Mouse (Mus musculus) lung, embryonic 14.5 days (tissue): ENCODE measurements around the gene Nfkbib. TPM values are rescaled to one million over a fixed set of nuclear protein-coding genes. Genes with fewer than 3 reads are reported as not detected.

Experiments
- ATAC-seq: fragments of 200-750 bp; cut with Nextera tagmentation; 2 replicates; pipeline ENCODE4 v1.8.0; 2017; ENCODE audit warnings: mild to moderate bottlenecking, moderate TSS enrichment, moderate library complexity; ENCODE audit not compliant: insufficient read depth
- DNase-seq: peaks from one replicate; pipeline ENCODE4 v3.0.0-alpha.2; 2015
- H3K27ac ChIP-seq: fragments of 300-500 bp; sonication (generic); 2 replicates; pipeline ENCODE4 v1.5.1; 2014; ENCODE audit warnings: low read depth, mild to moderate bottlenecking, moderate library complexity
- H3K27me3 ChIP-seq: fragments of 300-500 bp; sonication (generic); 2 replicates; pipeline ENCODE4 v1.6.1; 2014; ENCODE audit warnings: low read length, control low read depth; ENCODE audit not compliant: insufficient read depth
- H3K36me3 ChIP-seq: fragments of 300-500 bp; sonication (generic); 2 replicates; pipeline ENCODE4 v1.6.1; 2014; ENCODE audit warnings: control low read depth; ENCODE audit not compliant: insufficient read depth
- H3K4me1 ChIP-seq: fragments of 300-500 bp; sonication (generic); 2 replicates; pipeline ENCODE4 v1.6.1; 2014; ENCODE audit warnings: antibody characterized with exemption, control low read depth; ENCODE audit not compliant: insufficient read depth
- H3K4me2 ChIP-seq: fragments of 300-500 bp; sonication (generic); 2 replicates; pipeline ENCODE4 v1.6.1; 2014; ENCODE audit warnings: mild to moderate bottlenecking
- H3K4me3 ChIP-seq: fragments of 300-500 bp; sonication (generic); 2 replicates; pipeline ENCODE4 v1.5.1; 2014; ENCODE audit warnings: low read depth, low read length
- H3K9ac ChIP-seq: fragments of 300-500 bp; sonication (generic); 2 replicates; pipeline ENCODE4 v1.6.1; 2014
- H3K9me3 ChIP-seq: fragments of 300-500 bp; sonication (generic); 2 replicates; pipeline ENCODE4 v1.6.1; 2016; ENCODE audit warnings: low read depth, low read length, control low read depth
- CTCF ChIP-seq: IDR thresholded peaks from 2 replicates; pipeline ENCODE4 v1.5.1; 2016; ENCODE audit warnings: antibody characterized with exemption, low read depth
- WGBS: fragments of 180-500 bp; shearing (Covaris S2); extraction: QIAGEN DNeasy Blood & Tissue Kit; methylation state at CpG from one replicate; pipeline ENCODE4 v1.1.7; 2014; 5-methylcytosine and 5-hydroxymethylcytosine counted together
- polyA plus RNA-seq: library from polyadenylated mRNA; unstranded; fragments of >200 nt; fragmentation: Nextera tagmentation; extraction: Ambion mirVana; gene quantifications from 2 replicates; pipeline ENCODE4 v1.2.1, GENCODE M21; 2014

Gene Nfkbib
- polyA plus RNA-seq, 1 experiment from 2014 or later = 37.4 TPM

DNA sequence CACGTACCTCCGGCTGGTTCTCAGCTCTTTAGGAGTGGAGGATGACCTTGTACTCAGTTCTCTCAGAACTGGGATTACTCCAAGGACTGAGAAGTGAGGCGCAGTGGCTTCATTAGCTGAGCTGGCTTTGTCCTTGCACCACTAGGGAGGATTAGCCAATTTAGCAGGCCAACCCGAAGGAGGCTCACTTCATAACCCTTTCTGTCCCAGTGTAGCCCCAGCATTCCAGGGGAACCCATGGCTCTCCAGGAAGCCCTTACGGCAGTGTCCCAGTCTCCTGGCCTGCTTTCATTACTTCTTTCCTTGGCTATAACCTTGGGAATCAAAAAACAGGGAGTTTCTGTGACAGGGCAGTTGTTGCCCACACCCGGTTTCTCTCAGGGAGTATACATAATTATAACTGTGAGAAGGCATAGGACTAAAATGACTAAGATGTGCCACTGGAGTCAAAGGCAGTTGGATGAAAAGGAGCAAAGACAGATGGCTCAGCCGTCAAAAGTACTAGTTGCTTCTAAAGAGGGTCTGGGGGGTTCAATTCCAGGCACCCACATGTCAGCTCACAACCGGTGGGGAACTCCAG lies 40.4 kb upstream of the Nfkbib start:
- H3K9me3 ChIP-seq = no peaks in the 10 kb centered on the region
- H3K4me3 ChIP-seq = peak overlapping the region; percentile 81
- H3K4me1 ChIP-seq = peaks cover 24% of the 10 kb centered on the region
- ATAC-seq (no peak), DNase-seq (no peak)
- peak overlapping the region; percentile 98 for H3K4me2 ChIP-seq
- TF ChIP-seq CTCF = no peak
- H3K27ac ChIP-seq = peak overlapping the region; percentile 100
- H3K36me3 ChIP-seq = peaks cover 13% of the 10 kb centered on the region
- no peaks in the 10 kb centered on the region for H3K27me3 ChIP-seq
- 40% methylated on average over 6 of the region's 8 CpGs for WGBS
- H3K9ac ChIP-seq = peak overlapping the region; percentile 91

DNA sequence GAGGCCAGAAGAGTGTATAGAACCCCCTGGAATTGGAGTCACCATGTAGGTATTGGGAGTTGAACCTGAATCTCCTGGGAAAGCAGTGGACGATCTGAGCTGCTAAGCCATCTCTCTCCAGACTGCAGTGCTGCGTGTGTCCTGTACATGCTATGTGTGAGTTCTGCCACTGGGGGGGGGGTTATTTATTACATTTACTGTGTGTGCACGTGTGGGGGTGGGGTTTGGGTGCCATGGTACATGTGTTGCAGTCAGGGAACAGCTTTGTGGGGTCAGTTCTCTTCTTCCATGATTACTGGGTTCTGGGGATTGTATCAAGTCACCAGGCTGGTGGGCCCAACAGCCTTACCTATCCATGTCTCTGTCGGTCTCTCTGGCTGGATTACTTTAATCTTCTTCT lies 39.6 kb upstream of the Nfkbib start:
- ATAC-seq = no peak
- no peaks in the 10 kb centered on the region for H3K9me3 ChIP-seq
- 75% methylated on average over 4 of the region's 4 CpGs for WGBS

DNA sequence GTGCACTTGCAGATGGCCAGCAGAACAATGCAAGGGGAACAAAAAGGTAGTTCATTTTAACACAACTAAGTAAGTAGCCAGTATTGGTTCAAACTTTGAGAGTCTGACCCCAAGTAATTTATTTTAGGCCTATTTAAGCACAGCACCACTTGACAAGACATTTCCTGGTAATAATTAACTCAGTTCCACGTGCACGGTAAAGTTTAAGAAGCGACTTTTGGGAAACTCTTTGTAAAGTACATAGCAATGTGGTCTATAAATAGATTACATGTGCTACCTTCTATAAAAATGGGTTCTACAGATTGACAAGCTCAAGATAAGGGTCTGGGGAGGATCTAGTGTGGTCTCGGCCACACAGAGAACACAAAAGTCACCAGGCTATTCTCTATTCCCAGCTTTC lies 36.4 kb upstream of the Nfkbib start:
- peak overlapping the region; percentile 37 for H3K4me2 ChIP-seq
- no peak overlapping the region for H3K4me3 ChIP-seq
- WGBS = 20% methylated on average over 4 of the region's 4 CpGs
- ATAC-seq (no peak), DNase-seq (peak; percentile 51)
- peak overlapping the region; percentile 96 for H3K27ac ChIP-seq
- H3K36me3 ChIP-seq = no peaks in the 10 kb centered on the region
- no peaks in the 10 kb centered on the region for H3K27me3 ChIP-seq
- no peaks in the 10 kb centered on the region for H3K9me3 ChIP-seq
- no peak for TF ChIP-seq CTCF
- H3K9ac ChIP-seq = no peak overlapping the region
- H3K4me1 ChIP-seq = peaks cover 32% of the 10 kb centered on the region

More for the DNA sequence above, 39.6 kb upstream of the Nfkbib start:
- H3K36me3 ChIP-seq = peaks cover 4% of the 10 kb centered on the region
- no peak overlapping the region for H3K4me2 ChIP-seq
- DNase-seq = no peak
- no peak overlapping the region for H3K27ac ChIP-seq
- no peaks in the 10 kb centered on the region for H3K27me3 ChIP-seq
- H3K9ac ChIP-seq = no peak overlapping the region
- H3K4me1 ChIP-seq = peaks cover 25% of the 10 kb centered on the region
- peak; percentile 31 for TF ChIP-seq CTCF
- H3K4me3 ChIP-seq = no peak overlapping the region

DNA sequence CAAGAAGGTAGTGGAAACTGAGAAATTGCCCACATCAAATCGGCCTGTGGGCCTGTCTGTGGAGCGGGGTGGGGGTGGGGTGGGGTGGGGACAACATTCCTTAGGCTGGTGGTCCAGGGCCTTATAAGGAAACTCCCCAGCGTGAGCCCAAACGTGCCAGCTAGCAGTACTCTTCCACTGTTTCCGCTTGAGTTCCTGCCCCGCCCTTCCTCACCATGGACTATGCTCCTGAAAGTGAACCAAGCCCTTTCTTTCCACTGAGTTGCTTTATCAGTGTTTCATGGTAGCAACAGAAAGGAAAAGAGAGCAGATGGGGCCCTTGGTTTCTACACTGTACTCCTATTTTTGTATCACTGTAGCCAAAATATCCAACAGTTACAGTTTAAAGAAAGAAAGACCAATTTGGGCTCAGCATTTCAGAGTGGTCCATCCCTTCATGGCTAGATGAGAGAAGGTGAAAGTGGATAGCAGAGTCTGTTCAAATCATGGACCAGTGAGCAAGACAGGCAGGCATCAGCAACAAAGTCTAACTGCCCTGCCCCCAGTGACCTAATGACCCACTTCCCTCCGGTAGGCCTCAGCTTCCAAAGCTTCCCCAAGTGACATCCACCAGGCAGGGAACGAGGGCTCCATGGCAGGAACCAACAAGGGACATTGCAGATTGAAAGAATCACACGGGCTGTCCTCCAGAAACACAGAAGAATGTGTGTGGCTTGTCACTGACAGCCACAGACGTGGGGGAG lies 35.7 kb upstream of the Nfkbib start:
- Histone ChIP-seq H3K4me1 (peaks cover 30% of the 10 kb centered on the region), H3K4me3 (no peak overlapping the region), H3K9me3 (no peaks in the 10 kb centered on the region), H3K36me3 (no peaks in the 10 kb centered on the region), H3K4me2 (peak overlapping the region; percentile 37), H3K27me3 (no peaks in the 10 kb centered on the region), H3K27ac (peak overlapping the region; percentile 96), H3K9ac (peak overlapping the region; percentile 32)
- DNase-seq (peak; percentile 75), ATAC-seq (peak; percentile 61)
- WGBS = 12% methylated on average over 10 of the region's 10 CpGs
- TF ChIP-seq CTCF = no peak

DNA sequence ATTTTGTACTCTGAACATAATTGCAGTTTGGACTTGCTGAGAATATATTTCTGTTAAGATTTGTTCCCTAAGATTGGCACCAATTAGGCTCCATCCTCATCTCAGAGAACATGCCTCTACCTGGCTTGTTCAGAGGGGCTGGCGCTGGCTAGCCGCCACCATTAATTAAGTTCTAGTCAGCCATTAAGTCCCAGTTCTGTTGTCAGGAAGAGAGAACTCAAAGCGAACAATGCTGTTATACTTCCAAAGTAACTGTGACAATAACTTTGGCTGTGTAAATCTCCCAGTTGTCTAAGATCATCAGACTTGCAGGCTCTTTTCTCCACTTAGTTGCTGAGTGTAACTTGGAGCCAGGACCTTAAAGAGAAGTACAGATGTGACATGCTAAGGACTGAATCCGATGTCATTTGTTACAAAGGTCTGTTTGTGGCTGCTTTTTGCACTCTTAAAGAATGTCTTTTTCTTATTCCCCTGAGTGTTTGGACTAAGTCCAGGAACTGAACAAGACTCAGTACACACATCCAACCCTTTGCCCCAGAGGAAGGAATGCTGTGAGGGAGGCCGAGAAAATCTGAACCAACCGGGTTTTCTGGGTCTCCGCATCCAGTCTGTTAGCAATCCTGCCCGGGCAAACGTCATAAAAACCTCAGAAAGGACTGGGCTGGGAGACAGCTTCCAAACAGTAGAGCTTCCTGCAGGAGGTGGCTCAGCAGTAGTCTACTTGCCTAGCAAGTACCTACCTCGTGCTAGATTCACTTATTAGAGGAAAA lies 34.8 kb upstream of the Nfkbib start:
- no peak overlapping the region for H3K4me3 ChIP-seq
- no peak overlapping the region for H3K9ac ChIP-seq
- peak; percentile 68 for ATAC-seq
- TF ChIP-seq CTCF = peak; percentile 52
- H3K4me2 ChIP-seq = peak overlapping the region; percentile 37
- H3K4me1 ChIP-seq = peaks cover 25% of the 10 kb centered on the region
- H3K36me3 ChIP-seq = no peaks in the 10 kb centered on the region
- no peaks in the 10 kb centered on the region for H3K9me3 ChIP-seq
- DNase-seq = peak; percentile 90
- 21% methylated on average over 10 of the region's 10 CpGs for WGBS
- no peaks in the 10 kb centered on the region for H3K27me3 ChIP-seq
- H3K27ac ChIP-seq = peak overlapping the region; percentile 96

DNA sequence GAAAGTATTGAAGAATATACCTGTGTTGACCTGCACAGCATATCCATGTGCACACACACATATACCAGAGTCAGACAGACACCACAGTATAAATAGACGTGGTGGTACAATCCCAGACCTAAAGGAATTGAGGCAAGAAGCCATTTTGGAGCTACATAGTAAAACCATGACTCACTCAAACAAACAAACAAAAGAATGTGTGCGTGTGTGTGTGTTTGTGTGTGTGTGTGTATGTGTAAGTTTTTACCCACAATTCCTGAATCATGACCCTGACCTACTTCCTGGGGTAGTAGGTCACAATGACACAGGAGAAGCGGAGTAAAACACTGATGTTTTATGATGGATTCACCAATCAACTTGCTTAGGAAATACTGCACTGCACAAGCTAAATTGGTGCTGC lies 34.1 kb upstream of the Nfkbib start:
- Histone ChIP-seq H3K27me3 (no peaks in the 10 kb centered on the region), H3K4me1 (peaks cover 25% of the 10 kb centered on the region), H3K9me3 (no peaks in the 10 kb centered on the region), H3K36me3 (no peaks in the 10 kb centered on the region), H3K4me2 (peak overlapping the region; percentile 37; the same call in 1 of the 2 replicates), H3K9ac (no peak overlapping the region), H3K27ac (peak overlapping the region; percentile 96), H3K4me3 (no peak overlapping the region)
- WGBS = 54% methylated on average over 3 of the region's 3 CpGs
- ATAC-seq (no peak), DNase-seq (no peak)
- no peak for TF ChIP-seq CTCF

DNA sequence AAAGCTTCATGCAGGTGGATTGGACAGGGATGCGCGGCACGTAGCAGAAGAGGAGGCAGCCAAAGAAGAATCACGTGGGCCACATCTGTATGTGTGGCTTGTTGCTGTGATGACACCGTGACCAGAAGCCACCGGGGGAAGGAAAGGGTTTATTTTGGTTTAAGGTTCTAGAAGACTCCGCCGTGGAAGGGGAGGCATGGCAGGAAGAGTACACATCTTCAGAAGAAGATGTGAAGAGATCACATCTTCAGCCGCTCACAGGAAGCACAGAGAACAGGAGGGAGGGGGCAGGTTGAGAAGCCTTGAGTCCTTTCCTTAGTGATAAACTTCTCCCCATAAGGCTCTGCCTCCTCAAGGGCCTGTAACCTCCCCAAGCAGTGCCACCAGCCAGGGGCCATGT lies 32.7 kb upstream of the Nfkbib start:
- Histone ChIP-seq H3K9ac (no peak overlapping the region), H3K4me2 (no peak overlapping the region), H3K27me3 (no peaks in the 10 kb centered on the region), H3K27ac (no peak overlapping the region), H3K4me1 (peaks cover 25% of the 10 kb centered on the region), H3K36me3 (no peaks in the 10 kb centered on the region), H3K9me3 (no peaks in the 10 kb centered on the region), H3K4me3 (no peak overlapping the region)
- DNase-seq (no peak), ATAC-seq (no peak)
- WGBS = 88% methylated on average over 9 of the region's 9 CpGs
- TF ChIP-seq CTCF = no peak
